Mouse (Mus musculus) hindbrain, embryonic 16.5 days (tissue): ENCODE results near the gene Plvap. TPM values are rescaled to one million over a fixed set of nuclear protein-coding genes. Genes with fewer than 3 reads are reported as not detected.
A peak's percentile ranks its signal among the peaks of the same experiment; 100 is the strongest.

Experiments used
- ATAC-seq: fragments of 200-750 bp; cut with Nextera tagmentation; 2 replicates; pipeline ENCODE4 v1.8.0; 2017; ENCODE audit warnings: moderate TSS enrichment, moderate library complexity
- H3K27ac ChIP-seq: fragments of 300-500 bp; sonication (generic); 2 replicates; pipeline ENCODE4 v1.5.1; 2014; ENCODE audit warnings: low read depth, mild to moderate bottlenecking, control low read depth, low read length, moderate library complexity
- H3K27me3 ChIP-seq: fragments of 300-500 bp; sonication (generic); replicated peaks from 2 replicates; pipeline ENCODE4 v1.6.1; 2014; ENCODE audit warnings: low read length; ENCODE audit not compliant: control insufficient read depth, insufficient read depth
- H3K36me3 ChIP-seq: fragments of 300-500 bp; sonication (generic); 2 replicates; pipeline ENCODE4 v1.6.1; 2014; ENCODE audit warnings: mild to moderate bottlenecking, low read length, moderate library complexity, mixed read lengths; ENCODE audit not compliant: control insufficient read depth, insufficient read depth
- H3K4me1 ChIP-seq: fragments of 300-500 bp; sonication (generic); 2 replicates; pipeline ENCODE4 v1.6.1; 2014; ENCODE audit warnings: low read depth, low read length; ENCODE audit not compliant: control insufficient read depth, insufficient read depth
- H3K4me2 ChIP-seq: fragments of 300-500 bp; sonication (generic); 2 replicates; pipeline ENCODE4 v1.6.1; 2014; ENCODE audit warnings: mild to moderate bottlenecking, low read length, control low read depth, moderate library complexity
- H3K4me3 ChIP-seq: fragments of 300-500 bp; sonication (generic); 2 replicates; pipeline ENCODE4 v1.5.1; 2014; ENCODE audit warnings: mild to moderate bottlenecking, low read length, control low read depth, moderate library complexity
- H3K9ac ChIP-seq: fragments of 300-500 bp; sonication (generic); 2 replicates; pipeline ENCODE4 v1.6.1; 2014; ENCODE audit warnings: low read depth, mild to moderate bottlenecking, control low read depth, low read length, moderate library complexity
- H3K9me3 ChIP-seq: fragments of 300-500 bp; sonication (generic); 2 replicates; pipeline ENCODE4 v1.6.1; 2014; ENCODE audit warnings: mild to moderate bottlenecking, low read length, moderate library complexity; ENCODE audit not compliant: control insufficient read depth
- WGBS: fragments of 180-500 bp; shearing (Covaris S2); extraction: QIAGEN DNeasy Blood & Tissue Kit; methylation state at CpG from one replicate; pipeline ENCODE4 v1.1.7; 2014; 5-methylcytosine and 5-hydroxymethylcytosine counted together
- polyA plus RNA-seq: library from polyadenylated mRNA; unstranded; fragments of >200 nt; fragmentation: Nextera tagmentation; extraction: Ambion mirVana; gene quantifications from 2 replicates; pipeline ENCODE4 v1.2.1, GENCODE M21; 2015

Plvap gene
- polyA plus RNA-seq = 12.0 and 12.5 TPM in 2 replicates

GRCm38 (mm10) chr8:71511644-71512043, at the start of gene Plvap:
Gene Plvap (minus strand): TSS chr8:71511752.
- H3K9ac ChIP-seq = no peak within 1 kb of the TSS
- H3K27me3 ChIP-seq = peaks cover 20% of the 10 kb centered on the region
- peaks cover 2% of the 10 kb centered on the region; the same call in 1 of the 2 replicates for H3K4me1 ChIP-seq
- H3K4me3 ChIP-seq = no peak within 1 kb of the TSS
- 75% methylated on average over 14 of the region's 14 CpGs for WGBS
- H3K9me3 ChIP-seq = no peaks in the 10 kb centered on the region
- no peak for ATAC-seq
- no peak within 1 kb of the TSS for H3K4me2 ChIP-seq
- H3K36me3 ChIP-seq = no peaks in the 10 kb centered on the region
- H3K27ac ChIP-seq = no peak within 1 kb of the TSS

DNA sequence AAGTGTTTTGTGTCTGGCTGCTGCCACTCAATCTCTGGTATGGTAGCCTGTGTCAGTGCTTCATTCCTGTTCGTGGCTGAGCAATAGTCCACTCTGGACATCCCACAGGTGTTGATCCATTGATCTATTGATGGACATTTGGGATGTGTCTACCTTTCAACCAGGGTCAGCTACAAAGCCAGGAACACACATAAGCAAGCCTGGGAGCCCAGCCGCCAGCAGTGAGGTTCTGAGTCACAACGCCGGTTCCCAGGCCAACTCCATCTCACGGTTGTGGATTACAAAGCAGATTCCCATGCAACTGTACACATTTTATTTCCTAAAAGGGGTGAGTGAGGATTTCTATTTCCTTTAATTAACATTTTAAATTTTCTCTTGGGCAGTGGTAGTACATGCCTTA, 49.2 kb upstream of the Plvap start:
- WGBS = 82% methylated on average over 5 of the region's 5 CpGs
- peaks cover 2% of the 10 kb centered on the region; the same call in 1 of the 2 replicates for H3K9me3 ChIP-seq
- no peak overlapping the region for H3K4me3 ChIP-seq
- no peak for ATAC-seq
- H3K9ac ChIP-seq = no peak overlapping the region
- H3K4me1 ChIP-seq = peaks cover 13% of the 10 kb centered on the region
- no peak overlapping the region for H3K4me2 ChIP-seq
- H3K27ac ChIP-seq = no peak overlapping the region
- no peaks in the 10 kb centered on the region for H3K36me3 ChIP-seq
- H3K27me3 ChIP-seq = peaks cover 74% of the 10 kb centered on the region

DNA sequence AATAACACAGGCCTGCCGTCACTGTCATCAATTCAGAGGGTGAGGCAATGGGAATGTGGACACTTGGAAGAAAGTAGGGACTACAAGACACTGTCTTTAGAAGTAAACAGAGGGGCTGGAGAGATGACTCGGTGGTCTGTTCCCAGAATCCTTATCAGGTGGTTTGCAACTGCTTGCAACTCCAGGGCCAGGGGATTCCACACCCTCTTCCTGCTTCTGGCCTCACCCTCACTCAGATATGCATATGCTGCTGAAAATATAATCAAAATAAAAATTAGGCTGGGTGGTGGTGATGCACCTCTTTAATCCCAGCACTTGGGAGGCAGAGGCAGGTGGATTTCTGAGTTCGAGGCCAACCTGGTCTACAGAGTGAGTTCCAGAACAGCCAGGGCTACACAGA, 48.5 kb upstream of the Plvap start:
- peaks cover 74% of the 10 kb centered on the region for H3K27me3 ChIP-seq
- 82% methylated on average over 3 of the region's 3 CpGs for WGBS
- H3K4me1 ChIP-seq = peaks cover 13% of the 10 kb centered on the region
- no peak for ATAC-seq
- no peak overlapping the region for H3K27ac ChIP-seq
- peaks cover 2% of the 10 kb centered on the region; the same call in 1 of the 2 replicates for H3K9me3 ChIP-seq
- no peak overlapping the region for H3K4me2 ChIP-seq
- H3K36me3 ChIP-seq = no peaks in the 10 kb centered on the region
- no peak overlapping the region for H3K4me3 ChIP-seq
- H3K9ac ChIP-seq = no peak overlapping the region

DNA sequence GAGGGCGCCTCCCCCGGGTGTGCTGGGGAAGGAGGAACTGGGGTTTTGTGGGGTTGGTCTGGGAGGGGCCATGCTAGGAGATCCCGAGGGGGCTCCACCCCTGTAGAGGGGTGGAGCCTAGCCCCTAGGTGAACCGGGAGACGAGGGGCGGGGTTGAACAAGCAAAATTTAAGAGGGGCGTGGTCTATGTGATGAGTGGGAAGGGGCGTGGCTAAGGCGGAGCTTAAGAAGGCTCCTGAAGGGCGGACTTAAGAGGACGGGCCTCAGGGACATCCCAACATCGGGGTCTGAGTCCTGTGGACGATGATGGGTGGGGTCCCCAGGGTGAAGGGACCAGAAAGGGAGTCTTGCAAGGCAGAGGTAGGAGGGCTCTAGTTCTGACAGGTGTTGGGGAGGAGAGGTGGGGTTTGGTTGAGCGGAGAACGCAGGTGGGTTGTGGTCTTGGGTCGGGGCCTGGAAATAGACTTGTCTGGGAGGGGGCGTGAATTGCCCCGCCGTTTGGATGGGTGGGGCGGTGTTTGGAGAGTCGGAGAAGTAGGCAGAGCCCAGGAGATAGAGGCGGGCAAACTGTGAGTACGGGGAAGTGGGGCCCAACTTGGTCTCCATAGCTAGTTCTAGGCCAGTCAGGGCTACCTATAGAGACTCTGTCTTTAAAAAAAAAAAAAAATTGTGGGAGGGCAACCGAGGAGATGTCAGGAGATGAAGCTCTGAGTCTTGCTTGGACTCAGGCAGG, 47.6 kb upstream of the Plvap start:
- H3K4me2 ChIP-seq = peak overlapping the region; percentile 50

GRCm38 (mm10) chr8:71558071-71558957, 46.8 kb upstream of the Plvap start, which contains the start of gene Tmem221:
Gene Tmem221 (minus strand): TSS chr8:71558871.
- Histone ChIP-seq H3K4me1 (peaks cover 13% of the 10 kb centered on the region), H3K4me2 (peak within 1 kb of the TSS; percentile 50), H3K9ac (peak within 1 kb of the TSS; percentile 43; the same call in 1 of the 2 replicates), H3K9me3 (no peaks in the 10 kb centered on the region), H3K4me3 (peak within 1 kb of the TSS; percentile 25), H3K27me3 (peaks cover 72% of the 10 kb centered on the region), H3K27ac (no peak within 1 kb of the TSS), H3K36me3 (no peaks in the 10 kb centered on the region)
- 4% methylated on average over 69 of the region's 70 CpGs for WGBS
- ATAC-seq = no peak

More for the DNA sequence above, 47.6 kb upstream of the Plvap start:
- Histone ChIP-seq H3K27ac (no peak overlapping the region), H3K9me3 (peaks cover 2% of the 10 kb centered on the region; the same call in 1 of the 2 replicates), H3K4me1 (peaks cover 13% of the 10 kb centered on the region), H3K27me3 (peaks cover 74% of the 10 kb centered on the region), H3K36me3 (no peaks in the 10 kb centered on the region), H3K9ac (no peak overlapping the region), H3K4me3 (peak overlapping the region; percentile 25)
- WGBS = 2% methylated on average over 24 of the region's 24 CpGs
- ATAC-seq = no peak

DNA sequence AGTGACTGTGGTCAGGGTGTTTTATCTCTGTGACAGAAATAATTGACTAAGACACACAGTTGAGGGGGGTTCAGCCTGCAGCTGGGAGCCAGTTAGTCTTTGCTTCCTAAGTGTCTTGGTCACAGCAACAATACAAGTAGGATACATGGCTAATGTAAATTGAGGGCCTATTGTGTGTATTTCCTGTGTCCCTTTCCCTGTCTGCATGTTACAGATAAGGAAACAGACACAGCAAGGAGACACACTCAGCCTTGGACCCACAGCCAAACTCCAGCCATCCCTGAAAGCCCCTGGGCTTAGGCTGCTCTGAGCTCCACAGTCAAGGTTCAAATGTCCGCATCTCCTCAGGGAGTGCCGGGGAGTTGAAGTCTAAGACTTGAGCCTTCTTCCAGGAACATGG, 43.1 kb upstream of the Plvap start:
- Histone ChIP-seq H3K27me3 (peaks cover 40% of the 10 kb centered on the region), H3K9ac (no peak overlapping the region), H3K4me1 (peaks cover 8% of the 10 kb centered on the region), H3K36me3 (no peaks in the 10 kb centered on the region), H3K4me3 (no peak overlapping the region), H3K9me3 (no peaks in the 10 kb centered on the region), H3K27ac (no peak overlapping the region), H3K4me2 (no peak overlapping the region)
- ATAC-seq = no peak
- 94% methylated on average over 2 of the region's 2 CpGs for WGBS

DNA sequence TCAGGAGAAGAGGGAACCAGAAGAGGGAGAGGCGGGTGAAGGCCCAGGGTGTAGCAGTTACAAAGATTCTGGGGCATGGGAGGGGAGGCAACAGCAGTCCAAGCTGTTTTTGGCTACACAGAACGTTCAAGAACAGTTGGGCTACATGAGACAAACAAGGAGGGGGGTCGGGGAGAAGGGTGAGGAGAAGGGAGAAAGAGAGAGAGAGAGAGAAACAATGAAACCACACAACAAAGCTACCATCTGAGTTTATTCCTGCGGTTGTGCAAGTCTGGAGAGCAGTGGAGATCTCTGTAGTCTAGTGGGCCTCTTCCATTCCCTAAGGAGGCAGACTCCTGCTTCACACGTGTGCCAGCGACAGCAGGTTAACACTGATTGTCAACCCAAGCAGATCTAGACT, 42.4 kb upstream of the Plvap start:
- H3K9me3 ChIP-seq = no peaks in the 10 kb centered on the region

GRCm38 (mm10) chr8:71552770-71553169, 41.2 kb upstream of the Plvap start:
- Histone ChIP-seq H3K27ac (no peak overlapping the region), H3K4me2 (no peak overlapping the region), H3K27me3 (peaks cover 22% of the 10 kb centered on the region), H3K9me3 (no peaks in the 10 kb centered on the region), H3K4me1 (no peaks in the 10 kb centered on the region), H3K4me3 (no peak overlapping the region), H3K36me3 (no peaks in the 10 kb centered on the region), H3K9ac (no peak overlapping the region)
- WGBS = 76% methylated on average over 6 of the region's 6 CpGs
- ATAC-seq = no peak

More for the DNA sequence above, 42.4 kb upstream of the Plvap start:
- no peak overlapping the region for H3K4me3 ChIP-seq
- peaks cover 6% of the 10 kb centered on the region for H3K4me1 ChIP-seq
- H3K27me3 ChIP-seq = peaks cover 34% of the 10 kb centered on the region
- H3K9ac ChIP-seq = no peak overlapping the region
- no peak overlapping the region for H3K4me2 ChIP-seq
- H3K27ac ChIP-seq = no peak overlapping the region
- WGBS = 63% methylated on average over 6 of the region's 6 CpGs
- no peak for ATAC-seq
- no peaks in the 10 kb centered on the region for H3K36me3 ChIP-seq

DNA sequence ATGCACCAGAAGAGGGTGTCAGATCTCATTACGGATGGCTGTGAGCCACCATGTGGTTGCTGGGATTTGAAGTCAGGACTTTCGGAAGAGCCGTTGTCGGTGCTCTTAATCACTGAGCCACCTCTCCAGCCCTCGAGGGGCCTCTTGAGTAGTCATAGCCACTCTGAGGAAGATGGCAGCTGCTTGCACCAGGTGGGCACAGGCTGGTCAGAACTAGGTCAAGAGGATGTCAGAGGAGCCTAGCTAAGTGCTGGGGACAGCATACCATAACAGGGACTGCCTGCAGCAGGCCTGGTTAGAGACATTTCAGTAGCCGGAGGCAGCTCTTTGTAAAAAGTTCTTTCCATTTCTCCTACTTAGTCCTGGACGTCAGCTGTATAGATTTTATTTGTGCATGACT, 39.2 kb upstream of the Plvap start:
- no peaks in the 10 kb centered on the region for H3K9me3 ChIP-seq
- ATAC-seq = no peak
- H3K4me2 ChIP-seq = no peak overlapping the region
- no peaks in the 10 kb centered on the region for H3K4me1 ChIP-seq
- no peak overlapping the region for H3K4me3 ChIP-seq
- H3K9ac ChIP-seq = no peak overlapping the region
- peaks cover 11% of the 10 kb centered on the region for H3K36me3 ChIP-seq
- WGBS = 69% methylated on average over 7 of the region's 7 CpGs
- peaks cover 2% of the 10 kb centered on the region for H3K27me3 ChIP-seq
- no peak overlapping the region for H3K27ac ChIP-seq
